Comparison of ENCODE assay signal across 18 mouse cellular contexts in genomic region chr12:12820668-12821351, GRCm38 (mm10).
DNase-seq lines count a peak whose midpoint lies in the region; ATAC-seq and TF ChIP-seq lines count a peak whose summit lies in the region.
"Had no signal": no experiment of that assay in that cellular context is flagged by ENCODE, and none has a peak within 500 bp of the region (broad histone marks: within the 10 kb centered on the region; RNA-seq: fewer than 3 reads in every experiment).

No protein-coding gene starts in this region.

- H3K4me2 ChIP-seq in forebrain, embryonic 12.5 days: no peak overlapping the region
- H3K4me2 ChIP-seq in forebrain, embryonic 13.5 days: no peak overlapping the region
- no peak overlapping the region for H3K4me2 ChIP-seq in limb, embryonic 15.5 days
- H3K4me2 ChIP-seq in embryonic facial prominence, embryonic 12.5 days (replicated peaks): no peak overlapping the region
- H3K4me2 ChIP-seq in hindbrain, postnatal 0 days (ENCODE audit: low read depth, low read length): no peak overlapping the region
- H3K4me2 ChIP-seq: heart, embryonic 12.5 days; hindbrain, embryonic 15.5 days had no signal

- no peak overlapping the region for H3K4me3 ChIP-seq in forebrain, embryonic 12.5 days (replicated peaks)
- no peak overlapping the region for H3K4me3 ChIP-seq in forebrain, embryonic 13.5 days
- no peak overlapping the region for H3K4me3 ChIP-seq in limb, embryonic 15.5 days
- no peak overlapping the region for H3K4me3 ChIP-seq in limb, embryonic 10.5 days
- H3K4me3 ChIP-seq in embryonic facial prominence, embryonic 12.5 days: no peak overlapping the region
- H3K4me3 ChIP-seq in hindbrain, postnatal 0 days (ENCODE audit: low read length): no peak overlapping the region
- H3K4me3 ChIP-seq: heart, embryonic 12.5 days; hindbrain, embryonic 15.5 days had no signal

- TF ChIP-seq CTCF in hindbrain, postnatal 0 days (IDR thresholded peaks at IDR 0.05; ENCODE audit: low read depth): no peak

- no peak for DNase-seq in limb, embryonic 10.5 days (ENCODE audit: low spot score)
- DNase-seq in hindbrain, postnatal 0 days (ENCODE audit: low spot score): no peak
- no peak for DNase-seq in spleen, postnatal 36 days (ENCODE audit: low spot score in 2 of 2)
- DNase-seq in thymus, postnatal 36 days: no peak
- DNase-seq: adrenal gland, adult 8-10 months; cerebellum, adult 11 months; cerebellum, postnatal 36 days; kidney, adult 2 months; liver; lung, adult 2 months had no signal

- WGBS in forebrain, embryonic 12.5 days: 98% methylated on average over 2 of the region's 2 CpGs
- WGBS in forebrain, embryonic 13.5 days: 93% methylated on average over 2 of the region's 2 CpGs
- WGBS in limb, embryonic 15.5 days: 93% methylated on average over 2 of the region's 2 CpGs
- WGBS in limb, embryonic 10.5 days: 96% methylated on average over 2 of the region's 2 CpGs
- WGBS in embryonic facial prominence, embryonic 12.5 days: 87% methylated on average over 2 of the region's 2 CpGs
- WGBS in hindbrain, postnatal 0 days: 91% methylated on average over 2 of the region's 2 CpGs

- no peak overlapping the region for H3K27ac ChIP-seq in forebrain, embryonic 12.5 days
- no peak overlapping the region for H3K27ac ChIP-seq in forebrain, embryonic 13.5 days
- H3K27ac ChIP-seq in limb, embryonic 15.5 days: no peak overlapping the region
- H3K27ac ChIP-seq in limb, embryonic 10.5 days: no peak overlapping the region
- H3K27ac ChIP-seq in embryonic facial prominence, embryonic 12.5 days: no peak overlapping the region
- H3K27ac ChIP-seq in hindbrain, postnatal 0 days: no peak overlapping the region
- H3K27ac ChIP-seq: hindbrain, embryonic 15.5 days had no signal

- H3K4me1 ChIP-seq in forebrain, embryonic 12.5 days: no peaks in the 10 kb centered on the region
- H3K4me1 ChIP-seq in forebrain, embryonic 13.5 days: no peaks in the 10 kb centered on the region
- no peaks in the 10 kb centered on the region for H3K4me1 ChIP-seq in limb, embryonic 15.5 days
- H3K4me1 ChIP-seq in limb, embryonic 10.5 days: no peaks in the 10 kb centered on the region
- no peaks in the 10 kb centered on the region for H3K4me1 ChIP-seq in embryonic facial prominence, embryonic 12.5 days
- H3K4me1 ChIP-seq in hindbrain, postnatal 0 days (ENCODE audit: insufficient read depth, low read length): no peaks in the 10 kb centered on the region
- H3K4me1 ChIP-seq: heart, embryonic 12.5 days; hindbrain, embryonic 15.5 days had no signal

- no peaks in the 10 kb centered on the region for H3K36me3 ChIP-seq in forebrain, embryonic 12.5 days (replicated peaks)
- no peaks in the 10 kb centered on the region for H3K36me3 ChIP-seq in forebrain, embryonic 13.5 days (ENCODE audit: poor library complexity, severe bottlenecking)
- no peaks in the 10 kb centered on the region for H3K36me3 ChIP-seq in limb, embryonic 15.5 days
- no peaks in the 10 kb centered on the region for H3K36me3 ChIP-seq in limb, embryonic 10.5 days
- no peaks in the 10 kb centered on the region for H3K36me3 ChIP-seq in embryonic facial prominence, embryonic 12.5 days
- H3K36me3 ChIP-seq in hindbrain, postnatal 0 days (ENCODE audit: insufficient read depth, low read length): no peaks in the 10 kb centered on the region
- H3K36me3 ChIP-seq: heart, embryonic 12.5 days; hindbrain, embryonic 15.5 days had no signal

- ATAC-seq in forebrain, embryonic 12.5 days (ENCODE audit: low FRiP score): 0 out of 2 replicates have a peak, but pooled peaks have one; percentile 27
- ATAC-seq in forebrain, embryonic 13.5 days: no peak; the same call in 1 of the 2 replicates
- 0 out of 2 replicates have a peak, but pooled peaks have one; percentile 49 for ATAC-seq in limb, embryonic 15.5 days (ENCODE audit: insufficient number of reproducible peaks, low FRiP score, low TSS enrichment, low read depth)
- peak; percentile 72; the same call in 1 of the 2 replicates for ATAC-seq in embryonic facial prominence, embryonic 12.5 days (ENCODE audit: insufficient number of reproducible peaks, insufficient read depth, low FRiP score, low TSS enrichment)
- ATAC-seq in hindbrain, postnatal 0 days: peak; percentile 31; the same call in 1 of the 2 replicates

- no peaks in the 10 kb centered on the region for H3K27me3 ChIP-seq in forebrain, embryonic 12.5 days
- no peaks in the 10 kb centered on the region for H3K27me3 ChIP-seq in forebrain, embryonic 13.5 days
- H3K27me3 ChIP-seq in limb, embryonic 15.5 days: no peaks in the 10 kb centered on the region
- H3K27me3 ChIP-seq in limb, embryonic 10.5 days (ENCODE audit: low read depth, poor library complexity, severe bottlenecking): no peaks in the 10 kb centered on the region
- H3K27me3 ChIP-seq in embryonic facial prominence, embryonic 12.5 days: no peaks in the 10 kb centered on the region
- no peaks in the 10 kb centered on the region for H3K27me3 ChIP-seq in hindbrain, postnatal 0 days (ENCODE audit: insufficient read depth, low read length)
- H3K27me3 ChIP-seq: CH12.LX; heart, embryonic 12.5 days; hindbrain, embryonic 15.5 days had no signal

- H3K9ac ChIP-seq in forebrain, embryonic 12.5 days: no peak overlapping the region
- no peak overlapping the region for H3K9ac ChIP-seq in forebrain, embryonic 13.5 days
- H3K9ac ChIP-seq in limb, embryonic 15.5 days: no peak overlapping the region
- H3K9ac ChIP-seq in embryonic facial prominence, embryonic 12.5 days: no peak overlapping the region
- no peak overlapping the region for H3K9ac ChIP-seq in hindbrain, postnatal 0 days (replicated peaks; ENCODE audit: low read length)
- H3K9ac ChIP-seq: heart, embryonic 12.5 days; hindbrain, embryonic 15.5 days had no signal

- H3K9me3 ChIP-seq in forebrain, embryonic 12.5 days: no peaks in the 10 kb centered on the region
- H3K9me3 ChIP-seq in forebrain, embryonic 13.5 days (replicated peaks): no peaks in the 10 kb centered on the region
- H3K9me3 ChIP-seq in limb, embryonic 15.5 days: no peaks in the 10 kb centered on the region
- H3K9me3 ChIP-seq in limb, embryonic 10.5 days (replicated peaks): no peaks in the 10 kb centered on the region
- H3K9me3 ChIP-seq in embryonic facial prominence, embryonic 12.5 days: no peaks in the 10 kb centered on the region
- H3K9me3 ChIP-seq in hindbrain, postnatal 0 days (ENCODE audit: low read length): no peaks in the 10 kb centered on the region
- H3K9me3 ChIP-seq: heart, embryonic 12.5 days; hindbrain, embryonic 15.5 days; megakaryocyte, embryonic 14.5 days had no signal
